Mouse (Mus musculus): ENCODE measurements around the gene Olfr1427. TPM values are rescaled to one million over a fixed set of nuclear protein-coding genes. Genes with fewer than 3 reads are reported as not detected.
"Not testable (repeated sequence)": the region's sequence is repeated elsewhere in the genome, so short reads cannot be mapped to it uniquely, and the experiment has no call there.

Gene Olfr1427
- total RNA-seq (2021), result not detected
- long read RNA-seq, experiment 1, result 0 reads
- long read RNA-seq, experiment 2, result 0 reads

DNA sequence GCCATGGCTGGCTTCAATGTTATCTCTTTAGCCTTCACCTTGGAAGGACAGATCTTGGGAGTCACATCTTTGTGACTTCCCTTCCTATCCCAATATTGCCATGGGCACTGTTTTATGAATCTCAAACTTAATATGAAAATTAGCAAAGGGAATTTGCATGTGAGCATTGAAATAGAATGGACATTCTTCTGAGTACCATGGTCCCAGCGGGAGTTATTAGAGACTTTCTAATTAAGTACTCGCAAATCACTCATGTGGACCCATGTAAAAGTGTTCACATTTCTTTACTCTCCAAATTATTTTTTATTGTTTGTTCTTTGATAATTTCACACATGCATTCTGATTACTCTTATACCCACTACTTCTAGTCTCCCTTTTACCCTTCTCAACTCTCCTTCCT, at the start of gene Olfr1427:
Olfr1427 (minus strand) TSS at position 101 of the 400 bp plus-strand sequence.
- no peak for DNase-seq (ENCODE audit: low spot score)

DNA sequence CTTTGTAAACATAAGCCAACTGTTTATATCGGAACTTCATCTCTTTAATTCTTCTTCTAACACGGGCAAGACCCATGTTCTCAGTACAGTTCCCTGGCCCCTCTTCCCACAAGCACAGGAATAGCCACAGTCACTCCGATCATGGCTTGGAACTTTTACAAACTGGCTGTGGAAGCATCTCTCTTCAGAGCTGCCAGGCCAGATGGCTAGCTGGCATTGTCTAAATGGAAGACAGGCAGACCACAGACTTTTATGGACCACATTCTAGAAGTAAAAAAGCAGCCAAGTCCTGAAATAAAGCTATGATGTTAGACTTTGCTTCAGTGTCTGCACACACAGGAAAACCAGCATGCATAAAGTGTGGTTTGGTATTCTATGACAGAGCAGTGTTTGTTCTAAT, 42.3 kb upstream of the Olfr1427 start:
- no peak for DNase-seq (ENCODE audit: low spot score)

DNA sequence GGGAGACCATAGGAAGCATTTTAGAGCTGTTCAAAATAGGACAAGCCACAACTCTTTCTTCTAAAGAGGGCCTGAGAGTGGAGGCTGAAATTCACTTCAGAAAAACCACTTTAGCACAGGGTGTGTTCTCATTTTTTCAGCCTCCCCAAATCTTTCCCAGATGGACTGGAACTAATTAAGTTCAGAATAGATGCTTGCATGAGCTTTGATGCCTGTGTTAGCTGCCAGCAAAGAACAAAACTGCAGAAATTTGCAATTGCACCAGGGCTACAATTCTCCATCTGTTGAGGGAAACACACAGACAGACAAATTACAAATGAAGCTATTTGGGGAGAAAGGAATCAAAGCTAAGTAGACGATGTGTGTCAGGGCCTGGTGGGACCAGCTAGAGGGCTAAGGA, 40.2 kb upstream of the Olfr1427 start:
- DNase-seq (ENCODE audit: low spot score), result peak; percentile 9

DNA sequence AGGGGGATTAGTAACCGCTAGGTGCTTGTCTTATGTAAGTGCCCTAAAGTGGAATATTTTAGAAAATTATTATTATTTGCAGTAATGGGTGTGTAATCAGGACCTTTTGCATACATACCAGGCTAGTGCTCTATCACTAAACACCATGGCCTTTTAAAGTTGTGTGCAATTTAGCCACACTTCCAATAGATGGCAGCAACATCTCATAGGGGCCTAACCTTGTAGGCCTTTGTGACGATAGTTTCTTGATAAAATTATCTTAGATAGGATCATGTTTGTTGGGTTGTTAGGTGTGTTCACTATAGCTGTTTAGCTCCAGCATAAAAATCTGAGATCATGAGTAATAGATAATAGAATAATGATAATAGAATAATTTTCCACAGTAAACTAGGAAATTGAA, 31.2 kb upstream of the Olfr1427 start:
- DNase-seq (ENCODE audit: low spot score), result peak; percentile 20

DNA sequence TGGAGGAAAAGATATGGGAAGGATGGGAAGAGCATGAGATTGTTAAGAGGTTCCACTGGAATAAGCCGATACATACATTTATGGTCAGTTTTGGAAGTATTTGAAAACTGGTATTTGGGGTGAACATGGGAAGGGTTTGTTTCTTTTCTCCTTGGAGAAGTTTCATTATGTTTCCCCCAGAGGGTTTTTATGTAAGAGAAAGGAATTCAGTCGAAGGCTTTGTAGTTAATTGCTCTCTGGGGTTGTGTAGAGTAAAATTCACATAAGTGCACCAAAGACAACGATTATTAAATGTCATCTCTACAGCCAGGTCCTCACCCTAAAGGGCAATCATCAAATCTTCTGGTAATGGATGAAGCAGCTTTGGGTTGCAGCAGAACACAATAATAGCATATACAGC, 20.0 kb upstream of the Olfr1427 start, which contains the start of gene Olfr76:
Olfr76 (minus strand) TSS at position 101 of the 400 bp plus-strand sequence.
- no peak for DNase-seq (ENCODE audit: low spot score)

DNA sequence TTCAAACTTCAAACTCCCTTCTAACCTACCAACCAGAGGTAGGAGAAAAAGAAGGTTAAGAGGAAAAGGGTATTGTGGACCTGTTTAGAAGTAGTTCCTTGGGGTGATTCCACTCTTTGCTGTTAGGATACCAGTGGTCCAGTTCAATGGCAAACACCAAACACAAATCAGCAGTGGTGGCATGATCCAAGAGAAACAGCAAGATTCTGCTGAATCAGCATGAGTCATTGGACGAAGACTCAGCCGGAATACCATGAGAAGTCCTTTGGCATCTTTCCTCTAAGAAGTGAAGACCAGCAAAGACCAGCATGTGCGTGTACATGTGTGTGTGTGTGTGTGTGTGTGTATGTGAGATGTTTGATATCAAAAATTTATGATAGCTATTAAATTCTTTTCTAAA, 13.3 kb upstream of the Olfr1427 start:
- DNase-seq (ENCODE audit: low spot score), result no peak

DNA sequence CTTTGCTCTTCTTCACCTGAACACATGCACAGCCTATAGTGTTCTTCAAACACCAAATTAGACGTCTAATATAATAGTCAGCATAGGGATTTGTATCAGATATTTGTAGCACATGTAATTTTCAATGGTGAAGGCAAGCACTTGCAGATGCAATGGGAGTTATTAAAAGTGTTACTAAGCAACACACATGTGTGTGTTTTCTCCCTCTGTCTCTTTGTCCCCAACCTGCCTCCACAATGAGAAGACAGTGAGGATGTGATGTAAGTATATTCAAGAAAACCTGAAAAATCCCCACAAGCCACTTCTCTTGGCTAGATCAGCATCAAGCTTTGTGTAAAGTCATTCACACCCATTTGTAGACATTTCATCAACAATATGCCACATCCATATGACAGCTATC, 12.7 kb upstream of the Olfr1427 start, which contains the start of gene Olfr1428:
Olfr1428 (minus strand) TSS at position 101 of the 400 bp plus-strand sequence.
- no peak for DNase-seq (ENCODE audit: low spot score)

DNA sequence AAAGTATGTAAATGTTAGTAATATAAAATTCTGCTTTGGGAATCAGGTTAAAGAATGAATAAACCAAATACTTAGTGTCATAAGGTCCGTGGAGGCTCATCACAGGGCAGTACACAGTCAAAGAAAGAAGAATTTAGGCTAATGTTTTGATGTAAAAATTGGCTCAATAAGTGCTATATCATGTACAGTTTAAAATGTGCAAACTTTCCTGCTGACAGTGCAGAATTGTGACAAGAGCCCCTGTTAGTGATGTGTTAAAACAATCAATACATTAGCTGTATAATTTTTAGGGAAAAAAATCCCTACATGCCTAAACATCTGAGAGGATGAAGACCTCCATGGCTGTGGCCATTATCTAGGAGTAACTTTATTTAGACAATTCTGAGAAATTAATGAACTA, 10.7 kb upstream of the Olfr1427 start:
- DNase-seq (ENCODE audit: low spot score), result no peak

DNA sequence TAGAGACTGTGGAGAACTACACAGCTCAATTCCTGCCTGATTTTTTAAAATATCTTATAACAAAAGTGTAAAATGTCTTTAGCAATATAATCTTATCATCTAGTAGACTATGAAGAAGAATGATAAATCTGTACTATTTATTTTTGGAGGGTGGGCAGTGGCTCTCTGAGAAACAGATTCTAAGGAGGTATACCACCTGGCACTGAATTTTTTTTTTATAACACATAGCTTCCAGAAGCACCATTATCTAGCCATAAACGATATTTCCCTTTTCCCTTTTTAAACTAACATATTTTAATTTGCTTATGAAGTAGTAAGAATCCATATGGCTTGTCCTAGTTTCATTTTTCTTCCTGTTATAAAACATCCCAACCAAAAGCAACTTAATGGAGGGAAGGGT, 1.4 kb upstream of the Olfr1427 start:
- no peak for DNase-seq (ENCODE audit: low spot score)

DNA sequence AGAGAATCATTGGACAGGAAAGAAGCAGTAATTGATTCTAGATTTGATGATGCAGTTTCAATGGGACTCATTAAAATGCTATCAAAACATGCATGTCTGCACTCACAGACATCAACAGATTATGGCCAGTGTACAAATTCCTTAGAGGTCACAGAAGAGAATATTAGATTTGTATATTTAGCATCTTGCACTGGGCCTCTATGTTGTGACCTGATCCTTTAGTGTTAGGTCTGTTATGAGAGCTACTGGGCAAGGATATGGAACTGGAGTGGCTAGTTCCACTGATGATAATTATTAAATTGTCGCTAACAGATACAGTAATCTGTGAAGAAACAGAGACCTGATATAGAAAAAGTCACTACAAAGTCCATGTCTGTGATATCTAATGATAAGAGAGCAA, 11.2 kb downstream of the Olfr1427 start, which contains the start of gene Olfr1426:
Olfr1426 (minus strand) TSS at position 101 of the 400 bp plus-strand sequence.
- no peak for DNase-seq (ENCODE audit: low spot score)

DNA sequence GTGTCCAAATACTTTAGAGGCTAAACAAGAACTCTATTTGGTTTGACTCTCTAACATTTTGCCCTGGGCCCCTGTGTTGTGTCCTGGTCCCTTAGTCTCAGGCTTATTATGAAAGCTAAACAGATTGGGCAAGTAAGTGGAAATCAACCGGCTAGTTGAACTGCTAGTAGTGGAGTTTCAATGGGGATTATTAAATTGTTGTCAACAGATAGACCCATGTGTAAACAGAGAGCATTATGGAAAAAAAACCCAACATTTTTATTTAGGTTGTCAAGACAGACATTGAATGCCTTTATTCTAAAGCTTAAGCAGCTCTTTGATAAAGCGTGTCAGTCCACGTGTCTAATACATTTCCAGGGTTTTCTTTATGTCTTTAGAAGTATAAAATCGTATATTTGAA, 25.5 kb downstream of the Olfr1427 start, which contains the start of gene Olfr1425:
Olfr1425 (minus strand) TSS at position 101 of the 400 bp plus-strand sequence.
- not testable (repeated sequence) for DNase-seq (ENCODE audit: low spot score)

DNA sequence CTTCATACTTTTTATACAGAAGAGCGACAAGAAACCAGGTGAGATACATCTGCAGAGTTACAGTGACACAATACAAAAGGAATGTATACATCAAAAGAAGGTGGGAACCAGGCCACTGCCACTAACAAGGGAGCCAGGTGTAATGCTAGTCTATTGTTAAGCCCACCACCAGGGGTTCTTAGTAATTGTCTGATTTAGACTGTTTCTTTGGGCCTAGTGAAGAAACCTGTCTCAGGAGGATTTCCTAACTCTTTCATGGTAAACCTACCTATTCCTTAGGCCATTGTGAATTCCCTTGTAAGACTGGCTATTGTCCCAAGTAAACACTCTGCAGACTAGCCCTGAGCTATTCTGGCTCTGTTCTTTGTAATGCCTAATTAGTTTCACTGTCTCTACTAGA, 33.6 kb downstream of the Olfr1427 start:
- DNase-seq (ENCODE audit: low spot score), result not testable (repeated sequence)

DNA sequence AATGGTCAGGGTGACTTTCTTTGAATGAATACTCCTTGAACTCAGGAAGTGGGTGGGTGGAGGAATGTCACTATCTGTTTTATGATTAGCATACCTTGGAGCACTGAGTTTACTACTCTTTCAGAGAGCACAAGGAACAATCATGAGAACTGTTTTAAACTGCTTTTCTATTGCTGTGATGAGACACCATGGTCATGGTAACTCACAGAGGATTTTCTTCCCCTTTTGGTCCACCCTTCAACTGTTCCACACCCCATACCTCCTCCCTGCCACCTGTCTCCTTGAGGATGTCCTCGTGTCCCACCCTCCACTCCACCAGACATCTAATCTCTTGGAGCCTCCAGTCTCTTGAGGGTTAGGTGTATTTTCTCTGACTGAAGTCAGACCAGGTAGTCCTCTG, 35.3 kb downstream of the Olfr1427 start:
- DNase-seq (ENCODE audit: low spot score), result not testable (repeated sequence)

DNA sequence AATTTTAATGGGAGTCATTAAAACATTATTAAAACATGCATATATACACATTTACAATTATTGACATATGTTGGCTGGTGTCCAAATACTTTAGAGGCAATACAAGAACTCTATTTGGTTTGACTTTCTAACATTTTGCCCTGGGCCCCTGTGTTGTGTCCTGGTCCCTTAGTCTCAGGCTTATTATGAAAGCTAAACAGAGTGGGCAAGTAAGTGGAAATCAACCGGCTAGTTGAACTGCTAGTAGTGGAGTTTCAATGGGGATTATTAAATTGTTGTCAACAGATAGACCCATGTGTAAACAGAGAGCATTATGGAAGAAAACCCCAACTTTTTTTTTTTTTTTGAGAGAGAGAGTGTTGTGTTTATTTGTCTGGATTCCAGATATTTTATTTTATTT, 40.6 kb downstream of the Olfr1427 start, which contains the start of gene Olfr1424:
Olfr1424 (minus strand) TSS at position 101 of the 400 bp plus-strand sequence.
- not testable (repeated sequence) for DNase-seq (ENCODE audit: low spot score)

Other genes starting within 250 kb of the Olfr1427 start
- not detected for gene Olfr1418, start 242.3 kb downstream of the Olfr1427 start, total RNA-seq (2021)
- gene Olfr1419, start 228.2 kb downstream of the Olfr1427 start, total RNA-seq (2021), result not detected
- gene Olfr1420, start 216.8 kb downstream of the Olfr1427 start, total RNA-seq (2021), result not detected
- gene Patl1, start 190.9 kb downstream of the Olfr1427 start, total RNA-seq (2021), result 10 to 100 TPM; 23.6 to 27.3 TPM
- gene Osbp, start 137.4 kb downstream of the Olfr1427 start, total RNA-seq (2021), result 10 to 100 TPM; 53.4 to 56.3 TPM
- not detected for gene Olfr1423, start 62.0 kb downstream of the Olfr1427 start, total RNA-seq (2021)
- not detected for gene Olfr1424, start 40.7 kb downstream of the Olfr1427 start, total RNA-seq (2021)
- not detected for gene Olfr1425, start 25.6 kb downstream of the Olfr1427 start, total RNA-seq (2021)
- not detected for gene Olfr1426, start 11.3 kb downstream of the Olfr1427 start, total RNA-seq (2021)
- gene Olfr1428, start 12.6 kb upstream of the Olfr1427 start, total RNA-seq (2021), result not detected
- not detected for gene Olfr76, start 19.9 kb upstream of the Olfr1427 start, total RNA-seq (2021)
- gene Olfr1555-ps1, start 66.8 kb upstream of the Olfr1427 start, total RNA-seq (2021), result not detected
- not detected for gene Olfr1431, start 97.3 kb upstream of the Olfr1427 start, total RNA-seq (2021)
- gene Olfr1432, start 129.3 kb upstream of the Olfr1427 start, total RNA-seq (2021), result not detected
- gene Olfr262, start 138.3 kb upstream of the Olfr1427 start, total RNA-seq (2021), result not detected
- gene Olfr235, start 157.7 kb upstream of the Olfr1427 start, total RNA-seq (2021), result not detected
- gene Olfr1434, start 176.5 kb upstream of the Olfr1427 start, total RNA-seq (2021), result not detected
- not detected for gene Olfr1436, start 195.8 kb upstream of the Olfr1427 start, total RNA-seq (2021)
- not detected for gene Olfr1437, start 221.8 kb upstream of the Olfr1427 start, total RNA-seq (2021)
- not detected for gene Olfr1438-ps1, start 232.6 kb upstream of the Olfr1427 start, total RNA-seq (2021)

Measured in gastrocnemius, adult 18-20 months (tissue).